Mouse (Mus musculus) spleen, adult 2 months (tissue): ENCODE measurements around the gene Med27. TPM values are rescaled to one million over a fixed set of nuclear protein-coding genes. Genes with fewer than 3 reads are reported as not detected.

Experiments used
- DNase-seq, 2 experiments: peaks; one replicate each; pipeline versions ENCODE4 v3.0.0 to v3.0.0-alpha.2; 2012 to 2021; ENCODE audit warnings: low spot score in 2 of 2, low read depth in 1 of 2
- H3K27ac ChIP-seq: fragments of 200-500 bp; 2 replicates; pipeline ENCODE4 v1.5.1; 2012; ENCODE audit warnings: low read length, inconsistent platforms; ENCODE audit not compliant: insufficient read depth
- H3K27me3 ChIP-seq: fragments of 200-500 bp; 2 replicates; pipeline ENCODE4 v1.6.1; 2012; ENCODE audit warnings: mild to moderate bottlenecking, moderate library complexity, low read length, inconsistent platforms; ENCODE audit not compliant: control insufficient read depth, insufficient read depth
- H3K36me3 ChIP-seq: fragments of 200-500 bp; 2 replicates; pipeline ENCODE4 v1.6.1; 2012; ENCODE audit warnings: mild to moderate bottlenecking, low read length, inconsistent platforms; ENCODE audit not compliant: control insufficient read depth, insufficient read depth
- H3K4me1 ChIP-seq: fragments of 200-500 bp; 2 replicates; pipeline ENCODE4 v1.6.1; 2011; ENCODE audit warnings: inconsistent platforms; ENCODE audit not compliant: control insufficient read depth, insufficient read depth, insufficient read length
- H3K4me3 ChIP-seq: fragments of 200-500 bp; 2 replicates; pipeline ENCODE4 v1.5.1; 2011; ENCODE audit warnings: mild to moderate bottlenecking, inconsistent platforms; ENCODE audit not compliant: insufficient read depth, insufficient read length; ENCODE audit errors: extremely low read depth
- CTCF ChIP-seq: fragments of 200-500 bp; IDR thresholded peaks from 2 replicates; pipeline ENCODE4 v1.5.1; 2011; ENCODE audit warnings: mild to moderate bottlenecking, inconsistent platforms; ENCODE audit not compliant: insufficient read depth, insufficient read length, insufficient replicate concordance; ENCODE audit errors: extremely low read depth
- POLR2A ChIP-seq: fragments of 200-500 bp; IDR thresholded peaks from 2 replicates; pipeline ENCODE4 v1.6.1; 2011; ENCODE audit warnings: low read depth, low read length, inconsistent platforms
- WGBS: fragments of 180-500 bp; shearing (Covaris S2); methylation state at CpG from one replicate; pipeline ENCODE4 v1.1.7; 2018; 5-methylcytosine and 5-hydroxymethylcytosine counted together
- polyA plus RNA-seq: library from polyadenylated mRNA; depleted of rRNA; stranded (reverse); fragments of >200 nt; gene quantifications from 2 replicates; pipeline ENCODE4 v1.2.3, GENCODE M21; 2012

Med27 gene
- polyA plus RNA-seq, 1 experiment: 27.6 TPM

DNA sequence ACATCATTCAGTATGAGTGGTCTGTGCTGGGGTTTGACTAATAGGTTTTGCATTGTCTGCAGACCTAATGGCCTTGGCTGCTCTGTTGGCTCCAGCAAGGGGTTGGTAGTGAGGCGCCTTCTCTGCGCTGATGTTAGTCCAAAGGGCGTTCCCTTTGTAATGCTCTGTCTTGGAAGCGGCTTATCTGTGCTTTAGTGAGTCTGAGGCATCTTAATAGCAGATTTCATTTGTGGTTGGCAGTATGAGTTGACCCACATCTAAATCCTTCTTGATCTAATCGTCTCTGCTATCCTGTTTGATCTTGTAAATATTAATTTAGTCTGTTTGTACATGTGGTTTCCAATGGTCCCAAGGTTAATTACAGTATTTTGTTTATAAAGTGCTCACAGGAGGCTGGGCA, 25.6 kb downstream of the Med27 start:
- TF ChIP-seq CTCF: no peak
- no peak for TF ChIP-seq POLR2A
- no peak overlapping the region for H3K27ac ChIP-seq
- WGBS: 91% methylated on average over 5 of the region's 5 CpGs
- no peaks in the 10 kb centered on the region for H3K27me3 ChIP-seq
- no peak overlapping the region for H3K4me3 ChIP-seq
- no peaks in the 10 kb centered on the region for H3K4me1 ChIP-seq
- no peak for DNase-seq
- 0 out of 2 replicates have a peak, but pooled peaks cover 1% of the 10 kb centered on the region for H3K36me3 ChIP-seq

DNA sequence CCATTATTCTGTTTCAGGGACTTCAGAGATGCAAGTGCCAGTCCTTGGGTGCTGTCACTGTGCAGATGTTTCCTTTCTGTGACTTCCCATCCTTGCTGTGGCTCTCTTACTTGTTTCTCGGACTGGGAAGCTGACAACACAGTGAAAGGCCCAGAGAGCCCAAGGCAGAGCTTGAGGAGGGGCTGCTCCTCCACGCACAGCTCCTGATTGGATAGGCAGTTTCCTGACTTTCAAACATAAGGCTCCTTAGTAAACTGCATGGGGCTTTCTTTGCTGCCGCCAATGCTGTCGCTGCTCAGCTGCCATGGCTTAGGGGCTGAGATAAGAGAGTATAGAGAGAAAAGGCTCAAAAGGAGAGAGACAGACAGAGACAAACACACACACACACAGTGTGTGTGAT, 35.1 kb downstream of the Med27 start:
- Histone ChIP-seq H3K36me3 (peaks cover 4% of the 10 kb centered on the region), H3K27me3 (no peaks in the 10 kb centered on the region), H3K27ac (no peak overlapping the region), H3K4me1 (0 out of 2 replicates have a peak, but pooled peaks cover 3% of the 10 kb centered on the region), H3K4me3 (no peak overlapping the region)
- no peak for DNase-seq
- no peak for TF ChIP-seq CTCF
- no peak for TF ChIP-seq POLR2A
- 85% methylated on average over 4 of the region's 4 CpGs for WGBS

GRCm38 (mm10) chr2:29382583-29382982, 36.0 kb downstream of the Med27 start:
- no peaks in the 10 kb centered on the region for H3K27me3 ChIP-seq
- 89% methylated on average over 4 of the region's 4 CpGs for WGBS
- DNase-seq: no peak
- no peak overlapping the region for H3K27ac ChIP-seq
- TF ChIP-seq CTCF (no peak), POLR2A (no peak)
- no peak overlapping the region for H3K4me3 ChIP-seq
- H3K4me1 ChIP-seq: 0 out of 2 replicates have a peak, but pooled peaks cover 3% of the 10 kb centered on the region
- H3K36me3 ChIP-seq: peaks cover 4% of the 10 kb centered on the region

- peaks cover 3% of the 10 kb centered on the region; the same call in 1 of the 2 replicates for H3K4me1 ChIP-seq
- TF ChIP-seq POLR2A: no peak
- TF ChIP-seq CTCF: no peak
- no peak for DNase-seq
- H3K36me3 ChIP-seq: peaks cover 4% of the 10 kb centered on the region
- H3K27me3 ChIP-seq: no peaks in the 10 kb centered on the region
- H3K4me3 ChIP-seq: no peak overlapping the region
- H3K27ac ChIP-seq: no peak overlapping the region
Measured at GRCm38 (mm10) chr2:29383133-29383532, 36.5 kb downstream of the Med27 start.

- H3K27ac ChIP-seq: no peak overlapping the region
- DNase-seq: no peak
- 83% methylated on average over 10 of the region's 10 CpGs for WGBS
Measured at GRCm38 (mm10) chr2:29385405-29385804, 38.8 kb downstream of the Med27 start.

GRCm38 (mm10) chr2:29387268-29387667, 40.6 kb downstream of the Med27 start:
- H3K4me1 ChIP-seq: peaks cover 3% of the 10 kb centered on the region; the same call in 1 of the 2 replicates
- no peak for TF ChIP-seq POLR2A
- TF ChIP-seq CTCF: no peak
- no peaks in the 10 kb centered on the region for H3K27me3 ChIP-seq
- H3K4me3 ChIP-seq: no peak overlapping the region
- WGBS: 92% methylated on average over 2 of the region's 2 CpGs
- H3K27ac ChIP-seq: no peak overlapping the region
- no peaks in the 10 kb centered on the region for H3K36me3 ChIP-seq
- DNase-seq: no peak

More at GRCm38 (mm10) chr2:29385405-29385804, 38.8 kb downstream of the Med27 start:
- no peaks in the 10 kb centered on the region for H3K27me3 ChIP-seq
- peaks cover 3% of the 10 kb centered on the region for H3K36me3 ChIP-seq
- peaks cover 3% of the 10 kb centered on the region; the same call in 1 of the 2 replicates for H3K4me1 ChIP-seq
- H3K4me3 ChIP-seq: no peak overlapping the region
- TF ChIP-seq CTCF (no peak), POLR2A (no peak)

DNA sequence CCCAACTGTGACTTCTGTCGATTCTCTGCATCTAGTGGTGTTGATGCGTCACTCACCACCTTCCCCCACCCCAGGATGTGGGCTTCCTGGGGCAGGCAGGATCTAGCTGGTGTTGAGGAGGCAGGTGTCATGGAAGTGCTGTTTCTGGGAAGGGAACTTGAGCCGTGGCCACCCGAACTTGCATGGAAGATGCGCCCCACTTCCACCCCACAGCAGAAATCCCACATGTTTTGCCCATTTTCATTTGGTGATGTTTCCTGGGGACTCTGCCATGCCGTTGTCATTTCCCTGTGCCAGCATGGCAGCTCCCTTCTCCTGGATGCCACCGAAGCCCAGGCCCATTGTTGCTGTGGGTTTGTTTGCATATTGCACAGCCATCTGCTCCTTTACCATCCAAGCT, 42.3 kb downstream of the Med27 start:
- DNase-seq: no peak
- H3K4me1 ChIP-seq: no peaks in the 10 kb centered on the region; the same call in 1 of the 2 replicates
- H3K4me3 ChIP-seq: no peak overlapping the region
- no peaks in the 10 kb centered on the region for H3K36me3 ChIP-seq
- no peak for TF ChIP-seq CTCF
- TF ChIP-seq POLR2A: no peak
- H3K27ac ChIP-seq: no peak overlapping the region; the same call in 1 of the 2 replicates
- no peaks in the 10 kb centered on the region for H3K27me3 ChIP-seq
- WGBS: 76% methylated on average over 7 of the region's 7 CpGs
